Mouse (Mus musculus) E14TG2a.4 (cell line): ENCODE measurements around the gene Ipo5.

Experiments
- CTCF ChIP-seq: conservative IDR thresholded peaks from 2 replicates; pipeline ENCODE4 v1.5.1; 2014; ENCODE audit warnings: low read length
- POU5F1 ChIP-seq: IDR thresholded peaks from 2 replicates; pipeline ENCODE4 v1.6.1; 2014; ENCODE audit warnings: low read length, borderline replicate concordance

DNA sequence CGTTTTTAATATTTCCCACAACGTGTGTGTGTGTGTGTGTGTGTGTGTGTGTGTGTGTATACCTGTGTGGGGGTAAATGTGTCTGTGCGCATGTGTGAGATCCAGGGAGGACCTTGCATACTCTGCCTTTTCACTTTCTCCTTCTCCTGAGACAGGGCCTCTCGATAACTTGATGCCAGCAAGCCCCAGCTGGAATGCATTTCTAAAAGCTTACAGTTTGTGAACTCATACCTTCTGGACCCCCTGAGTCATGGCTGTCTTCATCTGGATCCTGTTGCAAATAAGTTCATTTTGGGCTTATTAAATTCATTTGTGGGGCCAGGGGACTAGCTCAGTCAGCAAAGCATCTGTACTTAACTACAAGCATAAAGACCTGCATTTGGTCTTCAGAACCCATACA is 57.7 kb downstream of the Ipo5 start:
- TF ChIP-seq CTCF (no peak), POU5F1 (no peak)
